Mouse (Mus musculus) cerebellum, adult 2 months (tissue): ENCODE data around the gene Rreb1. TPM values are rescaled to one million over a fixed set of nuclear protein-coding genes. Genes with fewer than 3 reads are reported as not detected.

Source experiments
- DNase-seq, 2 experiments: peaks; one replicate each; pipeline ENCODE4 v3.0.0; 2021
- H3K27ac ChIP-seq: fragments of 200-500 bp; 2 replicates; pipeline ENCODE4 v1.5.1; 2012; ENCODE audit warnings: low read length, control low read depth, inconsistent platforms; ENCODE audit not compliant: insufficient read depth
- H3K27me3 ChIP-seq: fragments of 200-500 bp; 2 replicates; pipeline ENCODE4 v1.6.1; 2012; ENCODE audit warnings: inconsistent platforms, mild to moderate bottlenecking, low read length, moderate library complexity; ENCODE audit not compliant: control insufficient read depth, insufficient read depth
- H3K4me1 ChIP-seq: fragments of 200-500 bp; 2 replicates; pipeline ENCODE4 v1.6.1; 2011; ENCODE audit warnings: low read length; ENCODE audit not compliant: control insufficient read depth, insufficient read depth
- H3K4me3 ChIP-seq: fragments of 200-500 bp; replicated peaks from 2 replicates; pipeline ENCODE3; 2011; ENCODE audit warnings: mild to moderate bottlenecking, low read depth, low read length, control low read depth; ENCODE audit not compliant: insufficient read depth
- CTCF ChIP-seq: fragments of 200-500 bp; IDR thresholded peaks from 2 replicates; pipeline ENCODE4 v1.5.1; 2011; ENCODE audit warnings: low read depth, mild to moderate bottlenecking, control low read depth, low read length, moderate library complexity, borderline replicate concordance; ENCODE audit not compliant: insufficient read depth
- POLR2A ChIP-seq: fragments of 200-500 bp; IDR thresholded peaks from 2 replicates; pipeline ENCODE4 v1.6.1; 2011; ENCODE audit warnings: low read length, control low read depth, borderline replicate concordance; ENCODE audit not compliant: insufficient read depth
- WGBS: fragments of 180-500 bp; shearing (Covaris S2); methylation state at CpG from one replicate; pipeline ENCODE4 v1.1.7; 2018; 5-methylcytosine and 5-hydroxymethylcytosine counted together
- polyA plus RNA-seq: library from polyadenylated mRNA; depleted of rRNA; stranded (reverse); fragments of >200 nt; gene quantifications from 2 replicates; pipeline ENCODE4 v1.2.3, GENCODE M21; 2012

The Rreb1 gene
- polyA plus RNA-seq, 1 experiment: 39.2 TPM

GRCm38 (mm10) chr13:37974036-37974435, 195.8 kb downstream of the Rreb1 start:
- no peak overlapping the region for H3K4me3 ChIP-seq
- WGBS: 90% methylated on average over 6 of the region's 6 CpGs
- H3K27ac ChIP-seq: no peak overlapping the region
- TF ChIP-seq CTCF (no peak), POLR2A (no peak)
- no peaks in the 10 kb centered on the region for H3K4me1 ChIP-seq
- H3K27me3 ChIP-seq: no peaks in the 10 kb centered on the region
- no peak for DNase-seq

GRCm38 (mm10) chr13:37974731-37975130, 196.5 kb downstream of the Rreb1 start:
- Histone ChIP-seq H3K27ac (no peak overlapping the region), H3K4me3 (no peak overlapping the region), H3K27me3 (no peaks in the 10 kb centered on the region), H3K4me1 (no peaks in the 10 kb centered on the region)
- 46% methylated on average over 5 of the region's 5 CpGs for WGBS
- TF ChIP-seq POLR2A: no peak
- TF ChIP-seq CTCF: no peak
- no peak for DNase-seq

- Histone ChIP-seq H3K27ac (no peak overlapping the region), H3K4me1 (no peaks in the 10 kb centered on the region), H3K27me3 (no peaks in the 10 kb centered on the region), H3K4me3 (no peak overlapping the region)
- whole genome bisulfite sequencing: 84% methylated on average over 12 of the region's 12 CpGs
- TF ChIP-seq POLR2A (no peak), CTCF (no peak)
- no peak for DNase-seq
These were observed 201.3 kb downstream of the Rreb1 start for GRCm38 (mm10) chr13:37979506-37979905.

GRCm38 (mm10) chr13:37980346-37980745, 202.1 kb downstream of the Rreb1 start:
- DNase-seq: no peak
- 95% methylated on average over 10 of the region's 10 CpGs for WGBS
- H3K27ac ChIP-seq: no peak overlapping the region
- no peak overlapping the region for H3K4me3 ChIP-seq
- no peaks in the 10 kb centered on the region for H3K4me1 ChIP-seq
- H3K27me3 ChIP-seq: no peaks in the 10 kb centered on the region
- no peak for TF ChIP-seq POLR2A
- TF ChIP-seq CTCF: no peak

- DNase-seq: no peak
- 86% methylated on average over 5 of the region's 5 CpGs for WGBS
- Histone ChIP-seq H3K27ac (no peak overlapping the region), H3K4me3 (no peak overlapping the region), H3K27me3 (no peaks in the 10 kb centered on the region), H3K4me1 (no peaks in the 10 kb centered on the region)
- TF ChIP-seq POLR2A (no peak), CTCF (no peak)
These were observed 202.9 kb downstream of the Rreb1 start for GRCm38 (mm10) chr13:37981063-37981462.

GRCm38 (mm10) chr13:37986166-37986565, 208.0 kb downstream of the Rreb1 start:
- no peak for DNase-seq
- H3K4me3 ChIP-seq: no peak overlapping the region
- H3K27ac ChIP-seq: no peak overlapping the region
- H3K4me1 ChIP-seq: no peaks in the 10 kb centered on the region
- WGBS: 78% methylated on average over 10 of the region's 10 CpGs
- TF ChIP-seq POLR2A (no peak), CTCF (no peak)
- H3K27me3 ChIP-seq: no peaks in the 10 kb centered on the region

GRCm38 (mm10) chr13:37989701-37990100, 211.5 kb downstream of the Rreb1 start:
- no peak for DNase-seq
- TF ChIP-seq POLR2A (no peak), CTCF (no peak)
- Histone ChIP-seq H3K4me1 (peaks cover 3% of the 10 kb centered on the region; the same call in 1 of the 2 replicates), H3K27me3 (no peaks in the 10 kb centered on the region), H3K4me3 (no peak overlapping the region), H3K27ac (no peak overlapping the region)
- 93% methylated on average over 8 of the region's 8 CpGs for WGBS

- Histone ChIP-seq H3K4me1 (peaks cover 3% of the 10 kb centered on the region; the same call in 1 of the 2 replicates), H3K4me3 (peak overlapping the region; percentile 96), H3K27ac (no peak overlapping the region), H3K27me3 (no peaks in the 10 kb centered on the region)
- 7% methylated on average over 10 of the region's 10 CpGs for WGBS
- DNase-seq: peak in 1 of 2 experiments; percentile 8
- no peak for TF ChIP-seq CTCF
- no peak for TF ChIP-seq POLR2A
These were observed 214.6 kb downstream of the Rreb1 start for GRCm38 (mm10) chr13:37992638-37993371.
